Mouse (Mus musculus) hindbrain, embryonic 10.5 days (tissue): ENCODE data around the gene Rps24. TPM values are rescaled to one million over a fixed set of nuclear protein-coding genes. Genes with fewer than 3 reads are reported as not detected.
"Not testable (repeated sequence)": the region's sequence is repeated elsewhere in the genome, so short reads cannot be mapped to it uniquely, and the experiment has no call there.

Experiments used
- DNase-seq: peaks from one replicate; pipeline ENCODE4 v3.0.0-alpha.2; 2017; ENCODE audit warnings: low spot score
- H3K27ac ChIP-seq: fragments of 300-500 bp; sonication (generic); 2 replicates; pipeline ENCODE4 v1.5.1; 2016; ENCODE audit warnings: mild to moderate bottlenecking, moderate library complexity
- H3K27me3 ChIP-seq: fragments of 300-500 bp; sonication (generic); 2 replicates; pipeline ENCODE4 v1.6.1; 2016; ENCODE audit warnings: mild to moderate bottlenecking; ENCODE audit not compliant: poor library complexity, insufficient read depth, severe bottlenecking
- H3K36me3 ChIP-seq: fragments of 300-500 bp; sonication (generic); 2 replicates; pipeline ENCODE4 v1.6.1; 2016; ENCODE audit warnings: mild to moderate bottlenecking, moderate library complexity
- H3K4me1 ChIP-seq: fragments of 300-500 bp; sonication (generic); replicated peaks from 2 replicates; pipeline ENCODE4 v1.6.1; 2016; ENCODE audit warnings: mild to moderate bottlenecking
- H3K4me3 ChIP-seq: fragments of 300-500 bp; sonication (generic); 2 replicates; pipeline ENCODE4 v1.5.1; 2016; ENCODE audit warnings: mild to moderate bottlenecking, moderate library complexity
- H3K9me3 ChIP-seq: fragments of 300-500 bp; sonication (generic); 2 replicates; pipeline ENCODE4 v1.6.1; 2016; ENCODE audit warnings: mild to moderate bottlenecking, moderate library complexity
- WGBS: fragments of 180-500 bp; shearing (Covaris S2); methylation state at CpG from one replicate; pipeline ENCODE4 v1.1.7; 2016; 5-methylcytosine and 5-hydroxymethylcytosine counted together
- polyA plus RNA-seq: library from polyadenylated mRNA; unstranded; fragments of >200 nt; fragmentation: Nextera tagmentation; extraction: Ambion mirVana; gene quantifications from 2 replicates; pipeline ENCODE4 v1.2.1, GENCODE M21; 2016

Rps24 gene
- polyA plus RNA-seq = 962 and 1,047 TPM in 2 replicates

GRCm38 (mm10) chr14:24486773-24487227 lies at the start of gene Rps24, which contains the start of gene Polr3a:
Gene Rps24, plus strand, starts transcription at chr14:24487125.
Gene Polr3a, minus strand, starts transcription at chr14:24487058.
- under 1% methylated on average over 30 of the region's 30 CpGs for WGBS
- no peaks in the 10 kb centered on the region for H3K9me3 ChIP-seq
- peak within 1 kb of the TSS; percentile 91 for H3K4me3 ChIP-seq
- DNase-seq = peak; percentile 95
- H3K4me1 ChIP-seq = peaks cover 20% of the 10 kb centered on the region
- H3K27ac ChIP-seq = peak within 1 kb of the TSS; percentile 89
- H3K36me3 ChIP-seq = peaks cover 30% of the 10 kb centered on the region
- H3K27me3 ChIP-seq = no peaks in the 10 kb centered on the region

GRCm38 (mm10) chr14:24443529-24443928 lies 43.4 kb upstream of the Rps24 start:
- H3K4me1 ChIP-seq, H3K27ac ChIP-seq, H3K27me3 ChIP-seq, H3K9me3 ChIP-seq, DNase-seq, H3K4me3 ChIP-seq: not testable (repeated sequence)
- 90% methylated on average over 4 of the region's 4 CpGs for WGBS
- H3K36me3 ChIP-seq = peaks cover 23% of the 10 kb centered on the region

- 88% methylated on average over 3 of the region's 3 CpGs for WGBS
- no peak overlapping the region for H3K4me3 ChIP-seq
- no peaks in the 10 kb centered on the region for H3K27me3 ChIP-seq
- H3K4me1 ChIP-seq = no peaks in the 10 kb centered on the region
- H3K27ac ChIP-seq = no peak overlapping the region
- DNase-seq = no peak
- no peaks in the 10 kb centered on the region for H3K9me3 ChIP-seq
- H3K36me3 ChIP-seq = peaks cover 100% of the 10 kb centered on the region
Measured at GRCm38 (mm10) chr14:24458191-24458590, 28.7 kb upstream of the Rps24 start.

GRCm38 (mm10) chr14:24468806-24469205 lies 18.1 kb upstream of the Rps24 start:
- DNase-seq = no peak
- Histone ChIP-seq H3K27ac (no peak overlapping the region), H3K4me3 (no peak overlapping the region), H3K36me3 (peaks cover 100% of the 10 kb centered on the region), H3K4me1 (no peaks in the 10 kb centered on the region), H3K27me3 (no peaks in the 10 kb centered on the region), H3K9me3 (no peaks in the 10 kb centered on the region)
- WGBS = 95% methylated on average over 6 of the region's 6 CpGs

- Histone ChIP-seq H3K27me3 (no peaks in the 10 kb centered on the region), H3K4me1 (peaks cover 15% of the 10 kb centered on the region), H3K9me3 (no peaks in the 10 kb centered on the region), H3K36me3 (peaks cover 35% of the 10 kb centered on the region), H3K27ac (peak overlapping the region; percentile 89), H3K4me3 (peak overlapping the region; percentile 91)
- no peak for DNase-seq
- 8% methylated on average over 13 of the region's 13 CpGs for WGBS
Measured at GRCm38 (mm10) chr14:24486241-24486767, 621 bp upstream of the Rps24 start.

GRCm38 (mm10) chr14:24489772-24490171 lies 2.8 kb downstream of the Rps24 start:
- not testable (repeated sequence) for H3K27ac ChIP-seq, H3K27me3 ChIP-seq, H3K4me3 ChIP-seq, DNase-seq, H3K9me3 ChIP-seq
- Histone ChIP-seq H3K36me3 (peaks cover 29% of the 10 kb centered on the region), H3K4me1 (peaks cover 49% of the 10 kb centered on the region)
- 91% methylated on average over 7 of the region's 7 CpGs for WGBS

GRCm38 (mm10) chr14:24490468-24491265 lies 3.7 kb downstream of the Rps24 start:
- Histone ChIP-seq H3K9me3 (no peaks in the 10 kb centered on the region), H3K27me3 (no peaks in the 10 kb centered on the region), H3K4me3 (peak overlapping the region; percentile 97), H3K36me3 (peaks cover 38% of the 10 kb centered on the region), H3K27ac (peak overlapping the region; percentile 98), H3K4me1 (peaks cover 48% of the 10 kb centered on the region)
- WGBS = under 1% methylated on average over 64 of the region's 64 CpGs
- peak; percentile 97 for DNase-seq

GRCm38 (mm10) chr14:24491266-24491981 lies 4.5 kb downstream of the Rps24 start:
- DNase-seq = no peak

GRCm38 (mm10) chr14:24493256-24493655 lies 6.3 kb downstream of the Rps24 start:
- H3K36me3 ChIP-seq = peaks cover 64% of the 10 kb centered on the region
- DNase-seq = no peak
- no peaks in the 10 kb centered on the region for H3K9me3 ChIP-seq
- H3K27ac ChIP-seq = no peak overlapping the region
- 87% methylated on average over 9 of the region's 9 CpGs for WGBS
- H3K4me1 ChIP-seq = peaks cover 40% of the 10 kb centered on the region
- H3K4me3 ChIP-seq = peak overlapping the region; percentile 97; the same call in 1 of the 2 replicates
- no peaks in the 10 kb centered on the region for H3K27me3 ChIP-seq

More at GRCm38 (mm10) chr14:24491266-24491981, 4.5 kb downstream of the Rps24 start:
- Histone ChIP-seq H3K4me1 (peaks cover 41% of the 10 kb centered on the region), H3K36me3 (peaks cover 46% of the 10 kb centered on the region), H3K27me3 (no peaks in the 10 kb centered on the region), H3K4me3 (peak overlapping the region; percentile 97), H3K27ac (peak overlapping the region; percentile 98), H3K9me3 (no peaks in the 10 kb centered on the region)
- WGBS = 7% methylated on average over 11 of the region's 11 CpGs

GRCm38 (mm10) chr14:24496507-24496906 lies 9.6 kb downstream of the Rps24 start:
- H3K4me1 ChIP-seq = peaks cover 48% of the 10 kb centered on the region
- no peak overlapping the region for H3K27ac ChIP-seq
- DNase-seq = no peak
- WGBS = 90% methylated on average over 1 of the region's 1 CpGs
- no peaks in the 10 kb centered on the region for H3K9me3 ChIP-seq
- H3K4me3 ChIP-seq = no peak overlapping the region
- peaks cover 78% of the 10 kb centered on the region for H3K36me3 ChIP-seq
- no peaks in the 10 kb centered on the region for H3K27me3 ChIP-seq

GRCm38 (mm10) chr14:24497443-24497842 lies 10.5 kb downstream of the Rps24 start:
- H3K4me3 ChIP-seq = no peak overlapping the region
- no peak for DNase-seq
- H3K9me3 ChIP-seq = no peaks in the 10 kb centered on the region
- H3K36me3 ChIP-seq = peaks cover 72% of the 10 kb centered on the region
- no peak overlapping the region for H3K27ac ChIP-seq
- WGBS = 94% methylated on average over 1 of the region's 1 CpGs
- H3K27me3 ChIP-seq = no peaks in the 10 kb centered on the region
- H3K4me1 ChIP-seq = peaks cover 41% of the 10 kb centered on the region

GRCm38 (mm10) chr14:24498561-24499255 lies 11.8 kb downstream of the Rps24 start:
- peaks cover 28% of the 10 kb centered on the region for H3K4me1 ChIP-seq
- H3K9me3 ChIP-seq = peaks cover 2% of the 10 kb centered on the region; the same call in 1 of the 2 replicates
- no peak overlapping the region for H3K4me3 ChIP-seq
- peaks cover 60% of the 10 kb centered on the region for H3K36me3 ChIP-seq
- no peaks in the 10 kb centered on the region for H3K27me3 ChIP-seq
- 78% methylated on average over 5 of the region's 5 CpGs for WGBS
- DNase-seq = no peak
- no peak overlapping the region for H3K27ac ChIP-seq
